Mouse (Mus musculus) megakaryocyte progenitor cell, adult 5-6 weeks (primary cell): Measurements from ENCODE around the gene Mup15. TPM values are rescaled to one million over a fixed set of nuclear protein-coding genes. Genes with fewer than 3 reads are reported as not detected.
"Not testable (repeated sequence)": the region's sequence is repeated elsewhere in the genome, so short reads cannot be mapped to it uniquely, and the experiment has no call there.

Source experiments
- ATAC-seq: replicated peaks from 2 replicates; pipeline ENCODE4 v1.8.0; 2016; ENCODE audit warnings: mild to moderate bottlenecking, moderate TSS enrichment, inconsistent platforms; ENCODE audit not compliant: poor library complexity
- total RNA-seq, 2 experiments: library from RNA; stranded (forward) in 1 of 2; stranded (reverse) in 1 of 2; fragments of 157-497, 149-512 nt in 1 of 2; fragments of 200-1000 nt in 1 of 2; gene quantifications; 2 replicates each; pipeline versions ENCODE4 v1.2.3 to v1.2.4; 2015 to 2017

Mup15 gene
- total RNA-seq (2015) (not detected in 2 replicates), total RNA-seq (2017) (not detected in 2 replicates)

DNA sequence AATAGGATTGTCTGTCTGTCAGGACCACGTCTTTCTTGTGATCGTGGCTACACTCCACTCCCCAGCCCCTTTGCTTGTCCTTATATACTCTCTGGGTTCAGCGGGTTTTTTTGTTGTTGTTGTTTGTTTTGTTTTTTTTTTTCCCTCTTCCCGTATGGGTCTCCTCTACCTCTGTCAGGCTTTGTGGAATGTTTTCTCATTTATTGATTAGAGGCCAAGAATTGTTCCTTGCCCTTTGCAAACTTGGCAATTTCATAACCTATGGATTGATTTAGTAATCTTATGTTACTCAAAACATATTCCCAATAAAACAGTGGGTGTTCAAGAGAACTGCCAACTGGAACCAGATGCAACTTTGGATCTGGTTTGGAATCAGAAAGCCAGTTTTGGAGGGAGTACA is at the start of gene Mup15:
Gene Mup15 (minus strand): TSS at position 101 of the 400 bp plus-strand sequence.
- ATAC-seq, result not testable (repeated sequence)

Other genes starting within 250 kb of the Mup15 start
- gene Mup13, start 211.5 kb downstream of the Mup15 start, total RNA-seq (2015), result not detected in 2 replicates
- gene Mup13, start 211.5 kb downstream of the Mup15 start, total RNA-seq (2017), result not detected in 2 replicates
- gene Mup14, start 135.7 kb downstream of the Mup15 start, total RNA-seq (2015), result not detected in 2 replicates
- gene Mup14, start 135.7 kb downstream of the Mup15 start, total RNA-seq (2017), result not detected in 2 replicates
- not detected in 2 replicates for gene Mup16, start 79.8 kb upstream of the Mup15 start, total RNA-seq (2015)
- gene Mup16, start 79.8 kb upstream of the Mup15 start, total RNA-seq (2017), result not detected in 2 replicates
- not detected in 2 replicates for gene Mup17, start 156.1 kb upstream of the Mup15 start, total RNA-seq (2015)
- gene Mup17, start 156.1 kb upstream of the Mup15 start, total RNA-seq (2017), result not detected in 2 replicates
- not detected in 2 replicates for gene Mup18, start 234.4 kb upstream of the Mup15 start, total RNA-seq (2015)
- not detected in 2 replicates for gene Mup18, start 234.4 kb upstream of the Mup15 start, total RNA-seq (2017)